ENCODE assay signal across 26 mouse cellular contexts in the genomic region with DNA sequence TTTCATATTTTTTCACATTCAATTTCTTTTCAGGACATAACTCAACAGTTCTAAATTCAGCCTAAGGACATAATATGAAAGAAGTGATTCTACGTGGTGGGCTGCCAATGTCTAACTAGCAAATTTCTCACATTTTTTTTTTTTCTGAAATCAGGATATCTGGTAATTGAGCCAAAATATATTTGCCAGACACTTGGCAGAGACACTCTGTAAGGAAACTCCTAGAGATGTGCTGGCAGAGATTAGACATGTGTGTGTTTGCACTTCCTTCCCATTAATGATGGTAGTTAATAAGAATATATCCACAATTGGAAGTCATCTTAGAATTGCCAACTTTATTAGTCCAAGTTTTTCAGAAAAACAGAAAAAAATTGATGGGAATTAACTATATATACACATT.
"Had no signal": no experiment of that assay in that cellular context is flagged by ENCODE, and none has a peak within 500 bp of the region (broad histone marks: within the 10 kb centered on the region; RNA-seq: fewer than 3 reads in every experiment).

No protein-coding gene starts in this region.

- DNase-seq: gastrocnemius, postnatal 14 days; gastrocnemius, postnatal 36 days; heart, adult 11 months; heart, adult 2 months; heart, postnatal 14 days; heart, postnatal 36 days; kidney, adult 18-20 months; kidney, adult 8-10 months; kidney, postnatal 10 days; kidney, postnatal 25 days; kidney, postnatal 4 days; left cerebral cortex, postnatal 4 days had no signal

- H3K36me3 ChIP-seq: heart, embryonic 13.5 days; heart, embryonic 15.5 days; hindbrain, embryonic 12.5 days; intestine, embryonic 15.5 days; limb, embryonic 13.5 days; limb, embryonic 15.5 days; liver, embryonic 12.5 days had no signal

- H3K4me1 ChIP-seq: heart, embryonic 13.5 days; heart, embryonic 15.5 days; hindbrain, embryonic 12.5 days; intestine, embryonic 15.5 days; limb, embryonic 13.5 days; limb, embryonic 15.5 days; liver, embryonic 12.5 days had no signal

- H3K4me2 ChIP-seq: heart, embryonic 11.5 days; heart, embryonic 13.5 days; heart, embryonic 15.5 days; hindbrain, embryonic 12.5 days; hindbrain, embryonic 14.5 days; intestine, embryonic 15.5 days; limb, embryonic 13.5 days; limb, embryonic 15.5 days; liver, embryonic 12.5 days had no signal

- H3K9ac ChIP-seq: heart, embryonic 13.5 days; heart, embryonic 15.5 days; hindbrain, embryonic 12.5 days; hindbrain, embryonic 14.5 days; intestine, embryonic 15.5 days; limb, embryonic 13.5 days; limb, embryonic 15.5 days; liver, embryonic 12.5 days; liver, embryonic 14.5 days had no signal

- H3K27ac ChIP-seq: heart, adult 2 months; heart, embryonic 13.5 days; heart, embryonic 15.5 days; hindbrain, embryonic 12.5 days; hindbrain, embryonic 14.5 days; intestine, embryonic 15.5 days; layer of hippocampus, adult 2 months; limb, embryonic 13.5 days; limb, embryonic 15.5 days; liver, embryonic 12.5 days; liver, embryonic 14.5 days had no signal

- H3K9me3 ChIP-seq: heart, embryonic 13.5 days; heart, embryonic 15.5 days; hindbrain, embryonic 12.5 days; intestine, embryonic 15.5 days; limb, embryonic 13.5 days; limb, embryonic 15.5 days; liver, embryonic 12.5 days had no signal

- H3K4me3 ChIP-seq: heart, adult 2 months; heart, embryonic 13.5 days; heart, embryonic 15.5 days; hindbrain, embryonic 12.5 days; intestine, embryonic 15.5 days; layer of hippocampus, adult 2 months; limb, embryonic 13.5 days; limb, embryonic 15.5 days; liver, embryonic 12.5 days had no signal

- H3K27me3 ChIP-seq: heart, embryonic 13.5 days; heart, embryonic 15.5 days; hindbrain, embryonic 12.5 days; intestine, embryonic 15.5 days; limb, embryonic 13.5 days; limb, embryonic 15.5 days; liver, embryonic 12.5 days had no signal

- ATAC-seq: hindbrain, embryonic 16.5 days; inflammation-experienced regulatory T-cells, adult 6 months; intestine, embryonic 15.5 days; intestine, postnatal 0 days; liver, embryonic 12.5 days had no signal
